Comparison of ENCODE assay signal across 7 mouse cellular contexts in the genomic region with DNA sequence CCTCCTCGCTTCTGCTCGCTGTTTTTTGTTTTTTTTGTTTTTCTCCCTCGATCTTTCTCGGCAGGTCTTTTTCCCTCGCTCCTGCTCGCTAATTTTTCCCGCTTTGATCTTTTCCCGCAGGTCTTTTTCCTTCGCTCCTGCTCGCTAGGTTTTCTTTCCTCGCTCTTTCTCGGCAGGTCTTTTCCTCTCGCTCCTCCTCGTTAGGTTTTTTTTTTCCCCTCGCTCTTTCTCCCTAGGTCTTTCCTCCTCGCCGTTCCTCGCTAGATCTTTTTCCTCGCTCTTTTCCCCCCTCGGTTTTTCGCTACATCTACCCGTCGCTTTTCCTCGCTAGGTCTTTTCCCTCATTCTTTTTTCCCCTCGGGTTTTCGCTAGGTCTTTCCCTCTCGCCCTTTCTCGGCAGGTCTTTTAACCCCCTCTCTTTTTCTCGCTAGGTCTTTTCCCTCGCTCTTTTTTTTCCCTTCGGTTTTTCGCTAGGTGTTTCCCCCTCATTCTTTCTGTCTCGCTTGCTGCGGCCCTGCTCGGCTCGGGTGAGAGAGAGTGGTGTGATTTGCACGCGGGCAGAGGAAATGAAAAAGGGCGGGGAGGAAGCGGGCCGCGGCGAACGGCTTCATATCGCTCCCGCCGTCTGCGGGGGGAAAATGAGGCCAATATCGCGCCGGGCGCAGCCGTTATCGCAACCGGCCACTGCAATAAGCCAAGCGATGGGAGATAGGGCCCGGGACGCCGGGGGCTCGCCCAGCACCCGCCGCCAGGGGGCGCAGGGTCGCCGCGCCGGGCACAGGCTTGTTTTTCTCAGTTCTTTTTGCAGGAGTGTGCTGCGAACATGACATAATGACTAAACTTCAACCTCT. TPM values are rescaled to one million over a fixed set of nuclear protein-coding genes. Genes with fewer than 3 reads are reported as not detected.
A peak's percentile ranks its signal among the peaks of the same experiment; 100 is the strongest.
DNase-seq lines count a peak whose midpoint lies in the region; ATAC-seq and TF ChIP-seq lines count a peak whose summit lies in the region.

No protein-coding gene starts in this region.

- DNase-seq in adrenal gland, adult 2 months, result peak; percentile 89
- DNase-seq in gastrocnemius, postnatal 10 days, result peak; percentile 87
- DNase-seq in limb, embryonic 14.5 days (ENCODE audit: low spot score), result peak; percentile 61
- DNase-seq in midbrain, embryonic 14.5 days, result peak; percentile 83
- peak; percentile 72 to 80 for DNase-seq in spleen, postnatal 10 days (ENCODE audit: low spot score in 2 of 2)

- peak overlapping the region; percentile 37 for H3K4me3 ChIP-seq in limb, embryonic 14.5 days (replicated peaks; ENCODE audit: low read length)
- peak overlapping the region; percentile 43 for H3K4me3 ChIP-seq in midbrain, embryonic 14.5 days (replicated peaks; ENCODE audit: low read depth, low read length)

- H3K27ac ChIP-seq in limb, embryonic 14.5 days (replicated peaks; ENCODE audit: low read depth, low read length), result peak overlapping the region; percentile 53
- no peak overlapping the region for H3K27ac ChIP-seq in midbrain, embryonic 14.5 days (replicated peaks; ENCODE audit: low read depth, low read length)

- H3K4me2 ChIP-seq in limb, embryonic 14.5 days (replicated peaks; ENCODE audit: low read depth, low read length, severe bottlenecking), result peak overlapping the region; percentile 86
- peak overlapping the region; percentile 78 for H3K4me2 ChIP-seq in midbrain, embryonic 14.5 days (ENCODE audit: low read length)

- TF ChIP-seq POLR2A in limb, embryonic 14.5 days (IDR thresholded peaks at IDR 0.05; ENCODE audit: borderline replicate concordance, extremely low read depth, insufficient read depth, insufficient read length), result no peak

- 0 out of 2 replicates have a peak, but pooled peaks cover 6% of the 10 kb centered on the region for H3K4me1 ChIP-seq in limb, embryonic 14.5 days (ENCODE audit: control insufficient read depth, insufficient read depth, low read length)
- H3K4me1 ChIP-seq in midbrain, embryonic 14.5 days (ENCODE audit: control insufficient read depth, insufficient read depth, low read length), result peaks cover 8% of the 10 kb centered on the region; the same call in 1 of the 2 replicates

- peaks cover 10% of the 10 kb centered on the region; the same call in 1 of the 2 replicates for H3K9me3 ChIP-seq in limb, embryonic 14.5 days (ENCODE audit: control insufficient read depth, low read length)
- 0 out of 2 replicates have a peak, but pooled peaks cover 5% of the 10 kb centered on the region for H3K9me3 ChIP-seq in midbrain, embryonic 14.5 days (ENCODE audit: control insufficient read depth, low read length)

- H3K36me3 ChIP-seq in limb, embryonic 14.5 days (ENCODE audit: control insufficient read depth, insufficient read depth, low read length), result peaks cover 15% of the 10 kb centered on the region; the same call in 1 of the 2 replicates
- H3K36me3 ChIP-seq in midbrain, embryonic 14.5 days (ENCODE audit: control insufficient read depth, insufficient read depth, low read length), result no peaks in the 10 kb centered on the region

- WGBS in limb, embryonic 14.5 days, result under 1% methylated on average over 68 of the region's 68 CpGs
- WGBS in midbrain, embryonic 14.5 days, result under 1% methylated on average over 68 of the region's 68 CpGs

- H3K9ac ChIP-seq in limb, embryonic 14.5 days (ENCODE audit: low read depth, low read length, severe bottlenecking), result peak overlapping the region; percentile 48
- peak overlapping the region; percentile 46; the same call in 1 of the 2 replicates for H3K9ac ChIP-seq in midbrain, embryonic 14.5 days (replicated peaks; ENCODE audit: low read length)

- peaks cover 9% of the 10 kb centered on the region; the same call in 1 of the 2 replicates for H3K27me3 ChIP-seq in limb, embryonic 14.5 days (ENCODE audit: control insufficient read depth, insufficient read depth, low read length)
- peaks cover 20% of the 10 kb centered on the region for H3K27me3 ChIP-seq in midbrain, embryonic 14.5 days (ENCODE audit: control insufficient read depth, insufficient read depth, low read length)

- peak; percentile 86 for ATAC-seq in common myeloid progenitor, adult 5-6 weeks (replicated peaks; ENCODE audit: low read depth, poor library complexity, severe bottlenecking)
- ATAC-seq in inflammation-experienced regulatory T-cells, adult 6 months, result peak; percentile 71
- no peak for ATAC-seq in limb, embryonic 14.5 days (ENCODE audit: low FRiP score, low read depth)
- peak; percentile 51; the same call in 1 of the 2 replicates for ATAC-seq in midbrain, embryonic 14.5 days (ENCODE audit: low FRiP score, low TSS enrichment)

RNA-seq across cellular contexts. Expression of a gene that starts 8.2 kb away (rescaled TPM):
- total RNA-seq in adrenal gland, adult 2 months (2021), result not detected
- polyA plus RNA-seq in adrenal gland, adult 2 months (2012; rRNA removed), result not detected in 2 replicates
- total RNA-seq in common myeloid progenitor, adult 5-6 weeks (2017), result not detected in 2 replicates
- total RNA-seq in gastrocnemius, postnatal 10 days (2021), result not detected
- not detected for polyA plus RNA-seq in inflammation-experienced regulatory T-cells, adult 6 months (2017; shearing (Covaris generic))
- not detected in 2 replicates for polyA plus RNA-seq in limb, embryonic 14.5 days (2012; rRNA removed)
- not detected in 2 replicates for polyA plus RNA-seq in limb, embryonic 14.5 days (2014; fragmentation: Nextera tagmentation; extraction: Ambion mirVana)
- polyA plus RNA-seq in midbrain, embryonic 14.5 days (2014; fragmentation: Nextera tagmentation; extraction: Ambion mirVana), result not detected in 2 replicates
